Mouse (Mus musculus): ENCODE measurements around the gene Gnmt. TPM values are rescaled to one million over a fixed set of nuclear protein-coding genes. Genes with fewer than 3 reads are reported as not detected.

Gnmt gene
- polyA plus RNA-seq, 1 experiment from 2014 or later, result 2.8 TPM

Other genes with a start within 250 kb of the Gnmt start
- gene Ttbk1, start 241.5 kb downstream of the Gnmt start, polyA plus RNA-seq (2015; fragmentation: Nextera tagmentation; extraction: Ambion mirVana), result 0.17 and 0.26 TPM in 2 replicates
- gene Dnph1, start 232.5 kb downstream of the Gnmt start, polyA plus RNA-seq (2015; fragmentation: Nextera tagmentation; extraction: Ambion mirVana), result 58.0 and 58.5 TPM in 2 replicates
- 5.3 and 5.8 TPM in 2 replicates for gene Cul9, start 182.8 kb downstream of the Gnmt start, polyA plus RNA-seq (2015; fragmentation: Nextera tagmentation; extraction: Ambion mirVana)
- 9.1 and 9.5 TPM in 2 replicates for gene Srf, start 173.0 kb downstream of the Gnmt start, polyA plus RNA-seq (2015; fragmentation: Nextera tagmentation; extraction: Ambion mirVana)
- gene Ptk7, start 99.7 kb downstream of the Gnmt start, polyA plus RNA-seq (2015; fragmentation: Nextera tagmentation; extraction: Ambion mirVana), result 120 and 138 TPM in 2 replicates
- gene Klc4, start 83.1 kb downstream of the Gnmt start, polyA plus RNA-seq (2015; fragmentation: Nextera tagmentation; extraction: Ambion mirVana), result 36.9 and 42.4 TPM in 2 replicates
- gene Mrpl2, start 82.9 kb downstream of the Gnmt start, polyA plus RNA-seq (2015; fragmentation: Nextera tagmentation; extraction: Ambion mirVana), result 108 and 124 TPM in 2 replicates
- 55.5 and 59.2 TPM in 2 replicates for gene Cul7, start 78.8 kb downstream of the Gnmt start, polyA plus RNA-seq (2015; fragmentation: Nextera tagmentation; extraction: Ambion mirVana)
- gene Rrp36, start 54.8 kb downstream of the Gnmt start, polyA plus RNA-seq (2015; fragmentation: Nextera tagmentation; extraction: Ambion mirVana), result 63.9 and 65.4 TPM in 2 replicates
- 146 and 147 TPM in 2 replicates for gene Mea1, start 50.4 kb downstream of the Gnmt start, polyA plus RNA-seq (2015; fragmentation: Nextera tagmentation; extraction: Ambion mirVana)
- 119 and 131 TPM in 2 replicates for gene Klhdc3, start 48.3 kb downstream of the Gnmt start, polyA plus RNA-seq (2015; fragmentation: Nextera tagmentation; extraction: Ambion mirVana)
- gene Ppp2r5d, start 24.1 kb downstream of the Gnmt start, polyA plus RNA-seq (2015; fragmentation: Nextera tagmentation; extraction: Ambion mirVana), result 96.7 and 105 TPM in 2 replicates
- 25.6 and 28.5 TPM in 2 replicates for gene Pex6, start 17.7 kb downstream of the Gnmt start, polyA plus RNA-seq (2015; fragmentation: Nextera tagmentation; extraction: Ambion mirVana)
- gene Cnpy3, start 23.0 kb upstream of the Gnmt start, polyA plus RNA-seq (2015; fragmentation: Nextera tagmentation; extraction: Ambion mirVana), result 79.3 and 83.5 TPM in 2 replicates
- gene Ptcra, start 34.5 kb upstream of the Gnmt start, polyA plus RNA-seq (2015; fragmentation: Nextera tagmentation; extraction: Ambion mirVana), result 0.33 and 0.64 TPM in 2 replicates
- 75.6 and 80.0 TPM in 2 replicates for gene 2310039H08Rik, start 43.5 kb upstream of the Gnmt start, polyA plus RNA-seq (2015; fragmentation: Nextera tagmentation; extraction: Ambion mirVana)
- gene Rpl7l1, start 53.5 kb upstream of the Gnmt start, polyA plus RNA-seq (2015; fragmentation: Nextera tagmentation; extraction: Ambion mirVana), result 179 and 189 TPM in 2 replicates
- gene Bicral, start 129.3 kb upstream of the Gnmt start, polyA plus RNA-seq (2015; fragmentation: Nextera tagmentation; extraction: Ambion mirVana), result 4.2 and 4.9 TPM in 2 replicates
- gene Tbcc, start 161.5 kb upstream of the Gnmt start, polyA plus RNA-seq (2015; fragmentation: Nextera tagmentation; extraction: Ambion mirVana), result 59.3 and 59.7 TPM in 2 replicates
- 0.08 TPM in 1 of 2 replicates, not detected in the other for gene Prph2, start 181.3 kb upstream of the Gnmt start, polyA plus RNA-seq (2015; fragmentation: Nextera tagmentation; extraction: Ambion mirVana)

Measured in kidney, embryonic 15.5 days (tissue).